Mouse (Mus musculus): ENCODE results near the gene G6pc.
"Not testable (repeated sequence)": the region's sequence is repeated elsewhere in the genome, so short reads cannot be mapped to it uniquely, and the experiment has no call there.

The G6pc gene

DNA sequence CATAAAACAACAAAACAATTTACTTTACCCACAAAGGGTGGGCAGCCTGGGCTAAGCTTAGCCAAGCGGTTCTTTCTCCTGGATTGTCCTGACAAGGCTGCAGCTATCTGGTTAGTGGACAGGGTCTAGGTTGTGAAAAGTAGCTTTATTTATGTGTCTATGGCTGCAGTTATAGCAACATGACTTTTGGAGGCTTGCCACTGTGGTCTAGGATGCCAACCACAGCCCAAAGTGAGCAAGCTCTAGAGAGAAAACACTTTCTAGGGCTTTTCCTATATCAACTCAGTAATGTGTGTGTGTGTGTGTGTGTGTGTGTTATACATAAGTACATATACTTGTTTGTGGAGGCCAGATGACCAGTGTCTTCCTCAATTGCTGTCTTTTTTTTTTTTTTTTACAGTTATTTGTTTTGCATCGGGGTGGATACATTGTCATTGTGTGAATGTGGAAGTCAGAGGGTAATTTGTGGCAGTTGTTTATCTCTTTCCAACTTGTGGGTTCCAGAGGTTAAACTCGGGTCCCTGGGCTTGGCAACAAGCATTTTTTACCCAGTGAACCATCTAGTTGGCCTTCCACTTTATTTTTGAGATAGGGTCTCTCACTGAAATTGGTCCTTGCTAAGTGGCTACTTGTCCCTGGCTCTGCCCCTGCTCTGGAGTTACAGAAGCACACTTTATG, 9.7 kb upstream of the G6pc start:
- DNase-seq (ENCODE audit: low read depth), result no peak

- DNase-seq (ENCODE audit: low read depth), result no peak
These were observed 7.6 kb upstream of the G6pc start for GRCm38 (mm10) chr11:101359776-101360175.

DNA sequence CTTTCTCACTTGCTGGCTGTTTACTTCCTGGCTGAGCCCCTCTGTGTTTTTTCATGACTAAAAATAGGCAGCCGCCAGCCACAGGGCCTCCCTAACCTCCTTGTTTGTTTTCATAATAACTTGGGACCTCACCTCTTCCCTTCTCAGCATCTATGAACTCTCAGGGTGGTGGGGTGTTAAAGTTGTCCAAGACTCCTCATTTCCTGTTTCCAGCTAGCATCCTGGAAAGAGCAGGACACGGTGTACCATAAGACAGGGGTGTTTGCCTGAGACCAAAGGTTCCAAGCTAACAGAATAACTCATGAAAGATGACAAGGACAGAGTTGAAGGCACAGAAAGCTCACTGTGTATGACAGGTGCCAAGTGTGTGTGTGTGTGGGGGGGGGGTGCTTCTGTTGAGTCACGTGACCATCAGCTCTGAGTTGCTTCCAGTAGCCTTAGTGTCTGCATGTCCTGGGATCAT, 6.7 kb upstream of the G6pc start:
- no peak for DNase-seq (ENCODE audit: low read depth)

- DNase-seq (ENCODE audit: low read depth), result no peak
These were observed 2.8 kb upstream of the G6pc start for GRCm38 (mm10) chr11:101364531-101364931.

- no peak for DNase-seq (ENCODE audit: low read depth)
These were observed 2.8 kb downstream of the G6pc start for GRCm38 (mm10) chr11:101370141-101370540.

DNA sequence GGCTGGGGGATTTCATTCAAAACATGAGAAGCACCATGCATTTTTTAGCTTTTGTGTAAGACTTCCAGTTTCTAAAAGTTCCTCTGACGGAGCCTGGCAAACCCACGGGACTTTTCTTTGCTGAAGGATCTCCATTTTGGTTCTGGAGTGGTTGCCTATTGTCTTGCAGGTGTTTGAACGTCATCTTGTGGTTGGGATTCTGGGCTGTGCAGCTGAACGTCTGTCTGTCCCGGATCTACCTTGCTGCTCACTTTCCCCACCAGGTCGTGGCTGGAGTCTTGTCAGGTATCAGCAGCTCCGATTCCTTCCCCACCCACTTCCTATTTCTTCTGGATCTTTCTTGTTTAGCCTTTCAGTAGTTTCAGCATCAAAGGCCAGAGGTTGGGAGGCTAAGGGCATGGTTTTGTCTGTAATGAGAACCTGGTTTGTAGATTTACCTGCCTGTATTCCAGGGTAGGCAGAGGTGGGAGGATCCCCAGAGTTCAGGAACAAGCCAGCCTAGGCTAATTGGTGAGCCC, 7.1 kb downstream of the G6pc start:
- DNase-seq (ENCODE audit: low read depth), result no peak

DNA sequence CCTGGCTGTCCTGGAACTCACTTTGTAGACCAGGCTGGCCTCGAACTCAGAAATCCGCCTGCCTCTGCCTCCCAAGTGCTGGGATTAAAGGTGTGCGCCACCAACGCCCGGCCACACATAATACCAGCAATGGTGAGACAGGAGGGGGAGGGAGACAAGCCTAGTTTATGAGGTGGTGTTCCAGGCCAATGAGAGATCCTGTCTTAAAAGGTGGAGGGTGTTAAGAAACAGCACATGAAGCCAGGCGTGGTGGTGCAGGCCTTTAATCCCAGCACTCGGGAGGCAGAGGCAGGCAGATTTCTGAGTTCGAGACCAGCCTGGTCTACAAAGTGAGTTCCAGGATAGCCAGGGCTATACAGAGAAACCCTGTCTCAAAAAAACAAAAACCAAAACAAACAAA, 10.8 kb downstream of the G6pc start:
- DNase-seq (ENCODE audit: low read depth), result not testable (repeated sequence)

GRCm38 (mm10) chr11:101378926-101379325, 11.6 kb downstream of the G6pc start:
- no peak for DNase-seq (ENCODE audit: low read depth)

DNA sequence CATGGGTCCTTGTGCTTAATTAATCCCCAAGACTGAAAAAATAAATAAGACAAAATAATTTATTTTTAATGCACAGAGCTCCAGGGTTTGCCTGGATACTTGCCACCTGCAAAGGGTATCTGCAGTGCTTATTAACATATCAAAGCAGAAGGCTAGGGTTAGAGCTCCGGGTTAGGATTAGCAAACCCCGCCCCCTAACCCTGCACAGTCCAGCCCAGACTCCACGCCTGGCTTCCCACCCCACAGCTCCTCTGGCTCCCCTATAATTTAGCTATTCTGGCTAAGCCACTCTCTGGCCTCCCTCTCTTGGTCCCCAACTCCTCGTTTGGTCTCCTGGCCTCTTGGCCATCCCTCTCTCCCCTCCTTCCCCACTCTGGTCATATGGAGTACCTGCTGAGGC, 14.5 kb downstream of the G6pc start:
- no peak for DNase-seq (ENCODE audit: low read depth)

GRCm38 (mm10) chr11:101395110-101395509, 27.7 kb downstream of the G6pc start:
- peak; percentile 55 for DNase-seq (ENCODE audit: low read depth)

DNA sequence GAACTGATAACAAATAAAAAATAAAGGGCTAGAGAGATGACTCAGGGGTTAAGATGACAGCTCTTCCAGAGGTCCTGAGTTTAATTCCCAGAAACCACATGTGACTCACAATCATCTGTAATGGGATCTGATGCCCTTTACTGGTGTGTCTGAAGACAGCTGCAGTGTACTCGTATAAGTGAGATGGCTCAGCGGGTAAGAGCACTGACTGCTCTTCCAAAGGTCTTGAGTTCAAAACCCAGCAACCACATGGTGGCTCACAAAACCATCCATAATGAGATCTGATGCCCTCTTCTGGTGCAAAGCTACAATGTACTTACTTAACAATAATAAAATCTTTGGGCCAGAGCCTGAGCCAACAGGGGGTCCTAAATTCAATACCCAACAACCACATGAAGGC, 47.9 kb downstream of the G6pc start:
- no peak for DNase-seq (ENCODE audit: low read depth)

- DNase-seq (ENCODE audit: low read depth), result no peak
These were observed 49.2 kb downstream of the G6pc start for GRCm38 (mm10) chr11:101416433-101417100.

DNA sequence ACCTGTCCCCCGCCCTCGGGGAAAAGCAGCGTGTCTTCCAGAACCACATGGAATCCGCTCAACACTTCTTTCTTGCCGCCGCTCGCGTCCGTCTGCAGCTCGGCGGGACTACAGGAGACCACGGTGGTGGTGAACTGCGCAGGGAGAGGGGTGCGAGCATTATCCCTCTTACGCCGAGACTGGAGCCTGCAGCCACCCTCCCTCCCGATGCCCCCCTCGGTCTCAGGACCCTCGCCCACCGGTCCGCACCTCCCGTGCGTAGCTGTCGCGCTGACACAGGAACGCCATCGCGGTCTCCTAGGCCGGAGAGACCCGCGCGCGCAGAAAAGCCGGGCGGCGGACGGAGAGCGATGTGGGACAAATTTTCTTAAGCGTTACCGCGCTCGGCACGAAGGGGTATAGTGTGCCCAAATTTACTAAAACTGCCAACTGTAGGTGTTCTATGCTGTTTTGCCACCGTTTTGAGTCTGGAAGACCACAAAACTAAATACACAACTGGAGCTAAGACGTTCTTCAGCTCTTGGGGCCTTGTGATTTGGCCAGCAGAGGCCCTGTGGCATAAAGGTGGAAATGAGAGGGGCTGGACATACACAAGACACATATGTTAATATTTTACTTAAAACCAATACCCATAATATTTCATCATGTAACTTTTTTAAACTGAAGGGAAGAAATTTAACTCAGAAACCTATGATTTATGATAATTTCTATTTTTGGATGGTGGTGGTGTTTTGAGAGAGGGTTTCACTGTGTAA, 49.9 kb downstream of the G6pc start, which contains the start of gene Aarsd1:
Gene Aarsd1, minus strand, starts transcription at position 515 of the 755 bp plus-strand sequence.
- peak; percentile 74 for DNase-seq (ENCODE audit: low read depth)

DNA sequence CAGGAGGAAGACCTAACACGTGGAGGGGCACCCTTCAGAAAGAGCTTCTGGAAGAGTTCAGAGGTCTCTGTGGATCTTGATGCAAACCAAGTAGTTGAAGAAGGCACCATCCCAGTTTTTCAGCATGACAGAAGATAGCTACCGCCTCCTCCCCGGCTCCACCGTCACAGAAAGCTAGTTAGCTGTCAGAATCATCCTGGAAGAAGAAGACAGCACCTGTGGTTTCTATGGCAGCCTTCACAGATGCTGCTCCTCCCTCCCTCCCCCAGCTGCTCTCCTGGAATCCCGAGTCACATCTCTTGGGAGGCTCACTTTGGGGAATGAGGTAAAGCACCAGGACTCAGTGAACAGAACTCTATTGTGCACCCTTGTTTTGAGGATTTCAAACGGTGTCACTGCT, 51.6 kb downstream of the G6pc start:
- DNase-seq (ENCODE audit: low read depth), result no peak

DNA sequence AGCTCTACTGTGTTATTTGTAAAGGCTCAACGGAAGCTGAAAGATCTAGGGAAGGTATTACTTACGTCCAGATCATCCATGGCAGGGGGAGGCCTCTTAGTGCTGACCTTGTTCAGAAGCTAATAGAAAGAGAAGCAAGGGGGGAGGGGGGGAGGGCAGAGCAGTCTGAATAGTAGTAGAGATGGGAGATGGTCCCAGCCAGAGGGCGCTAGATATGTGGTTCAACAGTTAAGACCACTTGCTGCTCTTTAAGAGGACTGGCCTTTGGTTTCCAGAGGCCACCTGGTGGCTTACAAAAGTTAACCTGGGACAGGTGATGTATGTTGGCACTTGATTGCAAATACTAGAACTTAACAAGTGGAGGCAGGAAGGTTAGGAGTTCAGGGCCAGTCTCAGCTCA, 52.2 kb downstream of the G6pc start:
- DNase-seq (ENCODE audit: low read depth), result no peak

GRCm38 (mm10) chr11:101420148-101420547, 52.8 kb downstream of the G6pc start:
- no peak for DNase-seq (ENCODE audit: low read depth)

DNA sequence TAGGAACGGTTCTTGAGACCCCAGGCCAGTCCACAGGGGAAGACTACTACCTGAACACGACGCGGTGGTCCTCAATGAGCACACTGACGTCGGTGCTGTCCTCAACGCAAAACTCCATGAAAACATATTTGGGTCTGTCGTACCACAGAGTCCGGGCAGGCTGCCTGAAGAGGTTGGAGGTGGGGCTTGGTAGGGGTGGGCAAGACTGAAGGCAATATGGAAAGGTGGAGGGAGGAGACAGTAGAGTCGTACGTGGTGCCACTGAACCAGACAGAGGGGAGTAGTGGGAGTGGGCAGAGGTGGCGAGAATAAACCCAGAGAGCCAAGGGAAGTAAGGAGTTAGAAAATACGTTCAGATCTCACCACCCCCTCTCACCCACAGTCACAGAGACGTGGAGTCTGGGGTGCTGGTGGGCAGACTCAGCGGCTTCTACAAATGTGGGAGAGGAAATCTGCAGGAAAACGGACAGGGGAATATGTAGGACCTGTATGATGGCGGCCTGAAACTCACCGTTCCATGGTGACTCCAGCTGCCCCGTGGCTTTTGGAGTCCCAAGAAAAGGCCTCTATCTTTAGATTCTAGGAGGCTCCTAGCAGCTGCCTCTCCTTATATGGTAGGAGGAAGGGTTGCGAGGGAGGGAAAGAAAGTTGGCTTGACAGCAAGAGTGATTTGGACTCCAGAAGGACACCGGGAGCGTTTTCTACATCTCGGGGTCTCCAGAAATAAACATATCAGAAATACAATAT, 56.9 kb downstream of the G6pc start, which contains the start of gene Gm27029:
Gene Gm27029, minus strand, starts transcription at position 692 of the 747 bp plus-strand sequence.
- DNase-seq (ENCODE audit: low read depth), result no peak

GRCm38 (mm10) chr11:101424925-101425813, 57.8 kb downstream of the G6pc start, which contains the start of the genes Rundc1 and Ptges3l:
Gene Rundc1 (plus strand): TSS chr11:101425085.
Gene Ptges3l (minus strand): TSS chr11:101425333.
- peak; percentile 99 for DNase-seq (ENCODE audit: low read depth)

- DNase-seq (ENCODE audit: low read depth), result no peak
These were observed 58.8 kb downstream of the G6pc start for GRCm38 (mm10) chr11:101426165-101426564.
